Mouse (Mus musculus) stomach, embryonic 15.5 days (tissue): ENCODE measurements around the gene Shisa6. TPM values are rescaled to one million over a fixed set of nuclear protein-coding genes. Genes with fewer than 3 reads are reported as not detected.

Source experiments
- ATAC-seq: fragments of 200-750 bp; cut with Nextera tagmentation; 2 replicates; pipeline ENCODE4 v1.8.0; 2017; ENCODE audit warnings: low read depth, moderate number of reproducible peaks, moderate TSS enrichment; ENCODE audit not compliant: insufficient read depth, low FRiP score
- H3K27ac ChIP-seq: fragments of 300-500 bp; sonication (generic); 2 replicates; pipeline ENCODE4 v1.5.1; 2015; ENCODE audit warnings: mild to moderate bottlenecking, inconsistent platforms
- H3K27me3 ChIP-seq: fragments of 300-500 bp; sonication (generic); replicated peaks from 2 replicates; pipeline ENCODE4 v1.6.1; 2015; ENCODE audit warnings: inconsistent platforms
- H3K36me3 ChIP-seq: fragments of 300-500 bp; sonication (generic); 2 replicates; pipeline ENCODE4 v1.6.1; 2015; ENCODE audit warnings: inconsistent platforms
- H3K4me1 ChIP-seq: fragments of 300-500 bp; sonication (generic); 2 replicates; pipeline ENCODE4 v1.6.1; 2015; ENCODE audit warnings: inconsistent platforms
- H3K4me2 ChIP-seq: fragments of 300-500 bp; sonication (generic); 2 replicates; pipeline ENCODE4 v1.6.1; 2015; ENCODE audit warnings: mild to moderate bottlenecking, inconsistent platforms
- H3K4me3 ChIP-seq: fragments of 300-500 bp; sonication (generic); replicated peaks from 2 replicates; pipeline ENCODE4 v1.5.1; 2015; ENCODE audit warnings: inconsistent platforms
- H3K9ac ChIP-seq: fragments of 300-500 bp; sonication (generic); 2 replicates; pipeline ENCODE4 v1.6.1; 2015; ENCODE audit warnings: inconsistent platforms
- H3K9me3 ChIP-seq: fragments of 300-500 bp; sonication (generic); 2 replicates; pipeline ENCODE4 v1.6.1; 2016; ENCODE audit warnings: inconsistent platforms
- WGBS: fragments of 180-500 bp; shearing (Covaris S2); methylation state at CpG from one replicate; pipeline ENCODE4 v1.1.7; 2015; 5-methylcytosine and 5-hydroxymethylcytosine counted together
- polyA plus RNA-seq: library from polyadenylated mRNA; unstranded; fragments of >200 nt; fragmentation: Nextera tagmentation; extraction: Ambion mirVana; gene quantifications from 2 replicates; pipeline ENCODE4 v1.2.1, GENCODE M21; 2015

Gene Shisa6
- polyA plus RNA-seq, 1 experiment from 2014 or later, result 0.28 TPM

GRCm38 (mm10) chr11:66304396-66304795 is 221.4 kb downstream of the Shisa6 start:
- Histone ChIP-seq H3K4me2 (no peak overlapping the region), H3K4me1 (no peaks in the 10 kb centered on the region), H3K36me3 (no peaks in the 10 kb centered on the region), H3K9me3 (no peaks in the 10 kb centered on the region), H3K27ac (no peak overlapping the region), H3K4me3 (no peak overlapping the region), H3K27me3 (no peaks in the 10 kb centered on the region), H3K9ac (no peak overlapping the region)
- 74% methylated on average over 1 of the region's 1 CpGs for WGBS
- no peak for ATAC-seq

GRCm38 (mm10) chr11:66274707-66275081 is 251.1 kb downstream of the Shisa6 start:
- 79% methylated on average over 2 of the region's 2 CpGs for WGBS
- H3K36me3 ChIP-seq, result no peaks in the 10 kb centered on the region
- no peak overlapping the region for H3K4me3 ChIP-seq
- H3K4me2 ChIP-seq, result no peak overlapping the region
- H3K4me1 ChIP-seq, result no peaks in the 10 kb centered on the region
- H3K27ac ChIP-seq, result no peak overlapping the region
- ATAC-seq, result no peak
- H3K9ac ChIP-seq, result no peak overlapping the region
- H3K27me3 ChIP-seq, result no peaks in the 10 kb centered on the region
- H3K9me3 ChIP-seq, result no peaks in the 10 kb centered on the region

DNA sequence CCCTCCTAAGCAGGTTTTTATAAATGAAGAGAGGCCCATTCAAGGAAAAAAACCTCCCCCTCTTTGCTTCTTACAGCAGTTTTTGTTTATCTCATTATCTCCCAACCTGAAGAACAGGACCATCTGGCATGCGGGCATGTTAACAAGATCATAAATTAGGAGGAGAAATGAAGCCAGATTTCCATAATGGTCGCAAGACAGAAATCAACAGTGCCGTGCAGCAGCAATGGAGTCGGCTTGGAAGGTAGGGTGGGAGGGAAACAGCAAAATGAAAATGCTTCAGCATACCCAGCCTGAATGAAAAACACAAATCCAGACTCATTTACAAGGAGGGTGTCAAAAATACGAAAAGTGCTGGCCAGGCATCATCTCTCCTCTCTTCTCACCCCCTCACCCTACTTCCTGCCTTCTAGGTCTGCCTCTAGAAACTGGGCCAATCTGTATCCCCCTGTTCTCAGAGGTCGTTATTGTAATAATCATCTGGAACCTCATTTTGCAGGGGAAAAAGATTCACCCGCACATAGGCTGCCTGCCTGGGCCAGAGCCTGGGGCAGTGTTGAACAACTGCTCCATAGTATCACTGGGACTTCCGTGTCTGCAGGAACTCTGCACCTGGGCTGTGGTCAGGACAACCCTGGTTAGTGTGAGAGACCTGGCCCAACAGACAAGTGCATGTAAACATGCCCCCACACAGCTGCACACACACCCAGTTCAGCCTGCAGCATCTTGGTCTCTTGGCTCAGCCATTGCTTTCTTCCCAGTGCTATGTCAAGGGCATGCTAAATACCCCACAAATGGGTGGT is 251.7 kb downstream of the Shisa6 start:
- H3K27ac ChIP-seq, result no peak overlapping the region
- H3K9me3 ChIP-seq, result no peaks in the 10 kb centered on the region
- H3K4me3 ChIP-seq, result no peak overlapping the region
- no peaks in the 10 kb centered on the region for H3K36me3 ChIP-seq
- H3K4me1 ChIP-seq, result no peaks in the 10 kb centered on the region
- 47% methylated on average over 8 of the region's 8 CpGs for WGBS
- no peaks in the 10 kb centered on the region for H3K27me3 ChIP-seq
- no peak overlapping the region for H3K4me2 ChIP-seq
- ATAC-seq, result no peak
- H3K9ac ChIP-seq, result no peak overlapping the region

- H3K27me3 ChIP-seq, result no peaks in the 10 kb centered on the region
- no peak overlapping the region for H3K4me3 ChIP-seq
- no peak overlapping the region for H3K27ac ChIP-seq
- no peaks in the 10 kb centered on the region for H3K4me1 ChIP-seq
- H3K9ac ChIP-seq, result no peak overlapping the region
- no peak overlapping the region for H3K4me2 ChIP-seq
- H3K9me3 ChIP-seq, result no peaks in the 10 kb centered on the region
- no peak for ATAC-seq
- WGBS, result 51% methylated on average over 3 of the region's 3 CpGs
- H3K36me3 ChIP-seq, result no peaks in the 10 kb centered on the region
Observed at GRCm38 (mm10) chr11:66267029-66267428, 258.7 kb downstream of the Shisa6 start.

DNA sequence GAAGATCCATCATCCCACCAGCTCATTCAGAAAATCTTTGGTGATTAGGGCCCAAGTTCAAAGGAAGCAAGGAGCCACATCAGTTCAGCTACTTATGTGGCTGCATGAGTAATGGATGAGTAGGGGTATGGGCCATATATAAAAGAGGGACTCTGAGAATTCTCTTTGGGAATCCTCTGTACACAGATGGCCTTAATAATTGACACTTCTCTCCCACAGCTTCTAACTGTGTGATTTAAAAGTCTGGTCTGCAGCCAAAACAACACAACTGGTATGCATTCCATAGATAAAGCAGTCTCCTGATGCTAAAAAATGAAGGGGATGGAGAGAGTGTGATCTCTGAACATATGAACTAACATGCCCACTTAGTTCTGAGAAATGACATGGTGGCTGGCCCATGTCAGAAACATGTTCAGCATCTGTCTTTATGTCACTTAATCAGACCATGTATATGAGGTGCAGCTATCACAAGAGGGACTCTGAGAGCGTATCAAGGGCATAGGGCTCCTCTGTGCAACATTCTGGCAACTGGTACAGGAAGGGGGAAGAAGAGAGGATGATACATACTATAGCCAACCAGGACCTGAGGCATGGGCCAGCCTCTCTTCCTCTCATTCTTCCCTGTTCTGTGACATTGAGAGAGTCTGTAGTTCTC is 260.3 kb downstream of the Shisa6 start:
- H3K9me3 ChIP-seq, result no peaks in the 10 kb centered on the region
- H3K9ac ChIP-seq, result no peak overlapping the region
- H3K4me2 ChIP-seq, result no peak overlapping the region
- H3K4me3 ChIP-seq, result no peak overlapping the region
- H3K27me3 ChIP-seq, result no peaks in the 10 kb centered on the region
- no peaks in the 10 kb centered on the region for H3K4me1 ChIP-seq
- no peak for ATAC-seq
- no peak overlapping the region for H3K27ac ChIP-seq
- WGBS, result 74% methylated on average over 1 of the region's 1 CpGs
- no peaks in the 10 kb centered on the region for H3K36me3 ChIP-seq

- no peak for ATAC-seq
- Histone ChIP-seq H3K27ac (no peak overlapping the region), H3K27me3 (no peaks in the 10 kb centered on the region), H3K36me3 (no peaks in the 10 kb centered on the region), H3K4me3 (no peak overlapping the region), H3K9me3 (no peaks in the 10 kb centered on the region), H3K4me1 (no peaks in the 10 kb centered on the region), H3K4me2 (no peak overlapping the region), H3K9ac (no peak overlapping the region)
- WGBS, result 81% methylated on average over 2 of the region's 2 CpGs
Observed at GRCm38 (mm10) chr11:66260205-66260604, 265.6 kb downstream of the Shisa6 start.

DNA sequence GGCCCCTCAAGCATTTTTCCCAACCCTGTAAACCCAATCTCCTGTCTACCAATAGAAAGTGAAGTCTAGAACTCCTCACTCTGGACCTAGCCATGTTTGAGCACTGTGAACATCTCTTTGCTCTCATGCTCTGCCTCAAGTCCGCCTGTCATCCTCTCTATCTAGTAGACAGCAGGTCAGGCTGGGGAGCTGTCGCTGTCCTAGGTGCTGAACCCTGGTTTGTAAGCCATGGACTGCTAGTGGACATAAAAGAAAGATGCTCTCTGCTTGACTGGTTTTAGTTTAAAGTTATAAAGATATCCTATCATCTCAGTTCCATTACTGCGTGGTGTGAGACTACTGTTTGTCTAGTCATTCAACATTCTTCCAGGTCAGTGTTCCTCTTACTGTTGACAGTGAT is 266.9 kb downstream of the Shisa6 start:
- H3K27ac ChIP-seq, result no peak overlapping the region
- WGBS, result 9% methylated on average over 3 of the region's 3 CpGs
- no peaks in the 10 kb centered on the region for H3K27me3 ChIP-seq
- H3K9ac ChIP-seq, result no peak overlapping the region
- H3K4me1 ChIP-seq, result no peaks in the 10 kb centered on the region
- no peak overlapping the region for H3K4me2 ChIP-seq
- ATAC-seq, result no peak
- H3K36me3 ChIP-seq, result no peaks in the 10 kb centered on the region
- no peak overlapping the region for H3K4me3 ChIP-seq
- H3K9me3 ChIP-seq, result no peaks in the 10 kb centered on the region

GRCm38 (mm10) chr11:66247115-66247514 is 278.6 kb downstream of the Shisa6 start:
- no peaks in the 10 kb centered on the region for H3K27me3 ChIP-seq
- no peaks in the 10 kb centered on the region for H3K9me3 ChIP-seq
- H3K4me3 ChIP-seq, result no peak overlapping the region
- H3K36me3 ChIP-seq, result no peaks in the 10 kb centered on the region
- H3K27ac ChIP-seq, result no peak overlapping the region
- H3K9ac ChIP-seq, result no peak overlapping the region
- no peak for ATAC-seq
- no peak overlapping the region for H3K4me2 ChIP-seq
- H3K4me1 ChIP-seq, result no peaks in the 10 kb centered on the region
- 82% methylated on average over 5 of the region's 5 CpGs for WGBS

GRCm38 (mm10) chr11:66236557-66236956 is 289.2 kb downstream of the Shisa6 start:
- Histone ChIP-seq H3K4me1 (no peaks in the 10 kb centered on the region), H3K4me2 (no peak overlapping the region), H3K9ac (no peak overlapping the region), H3K36me3 (no peaks in the 10 kb centered on the region), H3K9me3 (no peaks in the 10 kb centered on the region), H3K27ac (no peak overlapping the region), H3K4me3 (no peak overlapping the region), H3K27me3 (no peaks in the 10 kb centered on the region)
- ATAC-seq, result no peak
- WGBS, result 62% methylated on average over 2 of the region's 2 CpGs

DNA sequence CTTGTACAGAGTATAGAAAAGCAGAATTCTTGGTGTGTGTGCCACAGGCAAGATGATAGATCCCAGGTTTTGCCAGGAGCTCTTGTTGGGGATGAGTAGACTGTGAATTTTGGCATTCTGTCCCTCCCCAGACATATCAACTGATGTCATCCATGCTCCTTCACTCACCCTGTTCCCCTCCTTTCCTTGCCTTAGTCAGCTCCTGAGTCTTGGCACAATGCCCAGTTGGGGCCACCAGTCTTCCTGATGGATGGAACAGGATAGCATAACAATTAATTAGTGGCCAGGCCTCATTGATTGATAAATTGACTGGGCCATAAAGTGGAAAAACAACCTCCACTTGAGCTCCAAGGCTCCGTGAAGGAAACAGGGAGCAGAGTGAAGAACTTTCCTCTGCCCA is 292.9 kb downstream of the Shisa6 start:
- H3K4me3 ChIP-seq, result no peak overlapping the region
- H3K9me3 ChIP-seq, result no peaks in the 10 kb centered on the region
- no peaks in the 10 kb centered on the region for H3K27me3 ChIP-seq
- no peak overlapping the region for H3K9ac ChIP-seq
- H3K36me3 ChIP-seq, result no peaks in the 10 kb centered on the region
- no peaks in the 10 kb centered on the region for H3K4me1 ChIP-seq
- WGBS, result 29% methylated on average over 1 of the region's 1 CpGs
- no peak for ATAC-seq
- H3K27ac ChIP-seq, result no peak overlapping the region
- H3K4me2 ChIP-seq, result no peak overlapping the region

- H3K36me3 ChIP-seq, result no peaks in the 10 kb centered on the region
- no peak overlapping the region for H3K4me2 ChIP-seq
- H3K27ac ChIP-seq, result no peak overlapping the region
- H3K4me3 ChIP-seq, result no peak overlapping the region
- no peaks in the 10 kb centered on the region for H3K27me3 ChIP-seq
- 88% methylated on average over 1 of the region's 1 CpGs for WGBS
- H3K9me3 ChIP-seq, result no peaks in the 10 kb centered on the region
- H3K4me1 ChIP-seq, result no peaks in the 10 kb centered on the region
- H3K9ac ChIP-seq, result no peak overlapping the region
- ATAC-seq, result no peak
Observed at GRCm38 (mm10) chr11:66222133-66222532, 303.6 kb downstream of the Shisa6 start.

GRCm38 (mm10) chr11:66218469-66218868 is 307.3 kb downstream of the Shisa6 start:
- no peaks in the 10 kb centered on the region for H3K9me3 ChIP-seq
- H3K9ac ChIP-seq, result no peak overlapping the region
- no peak overlapping the region for H3K27ac ChIP-seq
- no peaks in the 10 kb centered on the region for H3K36me3 ChIP-seq
- no peaks in the 10 kb centered on the region for H3K4me1 ChIP-seq
- WGBS, result 74% methylated on average over 3 of the region's 3 CpGs
- H3K4me2 ChIP-seq, result no peak overlapping the region
- no peaks in the 10 kb centered on the region for H3K27me3 ChIP-seq
- H3K4me3 ChIP-seq, result no peak overlapping the region
- ATAC-seq, result no peak
